Mouse (Mus musculus): ENCODE measurements around the gene Cfb. TPM values are rescaled to one million over a fixed set of nuclear protein-coding genes. Genes with fewer than 3 reads are reported as not detected.
A peak's percentile ranks its signal among the peaks of the same experiment; 100 is the strongest.
"Not testable (repeated sequence)": the region's sequence is repeated elsewhere in the genome, so short reads cannot be mapped to it uniquely, and the experiment has no call there.

Gene Cfb
- polyA plus RNA-seq, 1 experiment from 2014 or later = 20.7 TPM

- not testable (repeated sequence) for H3K9me3 ChIP-seq (ENCODE audit: control insufficient read depth, low read length); H3K4me3 ChIP-seq (ENCODE audit: low read depth, low read length); H3K9ac ChIP-seq (ENCODE audit: low read length); H3K27me3 ChIP-seq (ENCODE audit: control insufficient read depth, insufficient read depth, low read length); H3K4me1 ChIP-seq (replicated peaks; ENCODE audit: control insufficient read depth, insufficient read depth); H3K4me2 ChIP-seq (replicated peaks; ENCODE audit: low read depth); H3K36me3 ChIP-seq (ENCODE audit: control insufficient read depth, insufficient read depth, low read length); H3K27ac ChIP-seq (replicated peaks); ATAC-seq (ENCODE audit: low FRiP score, low TSS enrichment)
- DNase-seq (ENCODE audit: low spot score) = peak; percentile 29
- TF ChIP-seq CTCF (IDR thresholded peaks at IDR 0.05; ENCODE audit: low read depth) = peak; percentile 74
- WGBS = 54% methylated on average over 10 of the region's 12 CpGs
Measured at GRCm38 (mm10) chr17:34813747-34814146, 48.6 kb downstream of the Cfb start.

DNA sequence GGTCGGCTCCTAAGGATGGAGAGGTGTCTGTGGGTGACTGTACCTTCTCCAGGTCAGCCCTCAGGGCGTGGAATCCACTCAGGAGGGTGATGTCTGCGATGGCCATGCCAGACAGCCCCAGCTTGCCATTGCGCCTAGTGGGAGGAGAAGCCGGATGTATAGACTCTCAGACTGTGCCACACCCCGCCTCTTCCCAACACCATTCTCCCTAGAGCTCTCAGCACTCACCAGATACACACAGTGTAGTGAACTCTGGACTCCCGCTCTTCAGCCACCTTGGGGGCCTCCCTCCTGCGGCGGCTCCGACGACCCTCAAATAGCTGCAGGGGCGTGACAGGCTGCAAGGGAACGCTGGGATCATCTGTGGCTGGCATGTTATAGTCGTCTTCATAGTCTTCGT is 51.0 kb downstream of the Cfb start:
- Histone ChIP-seq H3K4me1 (replicated peaks; ENCODE audit: control insufficient read depth, insufficient read depth) (no peaks in the 10 kb centered on the region), H3K27me3 (ENCODE audit: control insufficient read depth, insufficient read depth, low read length) (no peaks in the 10 kb centered on the region), H3K9me3 (ENCODE audit: control insufficient read depth, low read length) (no peaks in the 10 kb centered on the region), H3K4me2 (replicated peaks; ENCODE audit: low read depth) (no peak overlapping the region), H3K4me3 (ENCODE audit: low read depth, low read length) (no peak overlapping the region), H3K9ac (ENCODE audit: low read length) (no peak overlapping the region), H3K27ac (replicated peaks) (no peak overlapping the region), H3K36me3 (ENCODE audit: control insufficient read depth, insufficient read depth, low read length) (no peaks in the 10 kb centered on the region)
- TF ChIP-seq EP300 (optimal IDR thresholded peaks at IDR 0.05) (no peak), CTCF (IDR thresholded peaks at IDR 0.05; ENCODE audit: low read depth) (no peak)
- DNase-seq (ENCODE audit: low spot score) (no peak), ATAC-seq (ENCODE audit: low FRiP score, low TSS enrichment) (no peak)
- WGBS = 70% methylated on average over 15 of the region's 15 CpGs

DNA sequence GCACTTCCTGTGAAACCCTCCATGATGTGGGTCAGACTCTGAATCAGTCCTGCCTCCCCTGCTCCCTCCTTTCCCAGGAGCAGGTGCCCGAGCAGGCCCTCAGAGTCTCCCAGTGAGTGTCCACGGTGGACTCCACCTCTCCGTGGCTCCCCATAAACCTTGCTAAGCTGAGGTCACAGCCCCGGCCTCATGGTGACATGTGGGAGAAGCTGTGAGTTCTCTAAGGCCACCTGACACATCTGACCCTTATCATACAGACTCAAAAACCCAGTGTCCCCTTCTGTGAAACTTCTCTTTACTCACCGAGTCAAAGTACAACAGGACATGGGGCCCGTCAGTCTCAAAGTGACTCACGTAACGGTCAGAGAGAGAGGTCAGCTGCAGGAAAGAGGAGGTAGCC is 51.5 kb downstream of the Cfb start:
- not testable (repeated sequence) for H3K9ac ChIP-seq (ENCODE audit: low read length); H3K9me3 ChIP-seq (ENCODE audit: control insufficient read depth, low read length); H3K36me3 ChIP-seq (ENCODE audit: control insufficient read depth, insufficient read depth, low read length); H3K4me2 ChIP-seq (replicated peaks; ENCODE audit: low read depth); H3K27me3 ChIP-seq (ENCODE audit: control insufficient read depth, insufficient read depth, low read length); H3K27ac ChIP-seq (replicated peaks); ATAC-seq (ENCODE audit: low FRiP score, low TSS enrichment); H3K4me3 ChIP-seq (ENCODE audit: low read depth, low read length); DNase-seq (ENCODE audit: low spot score); H3K4me1 ChIP-seq (replicated peaks; ENCODE audit: control insufficient read depth, insufficient read depth)
- 73% methylated on average over 8 of the region's 8 CpGs for WGBS

GRCm38 (mm10) chr17:34810411-34810810 is 51.9 kb downstream of the Cfb start:
- not testable (repeated sequence) for H3K4me1 ChIP-seq (replicated peaks; ENCODE audit: control insufficient read depth, insufficient read depth); H3K4me3 ChIP-seq (ENCODE audit: low read depth, low read length); H3K27me3 ChIP-seq (ENCODE audit: control insufficient read depth, insufficient read depth, low read length); H3K9ac ChIP-seq (ENCODE audit: low read length); DNase-seq (ENCODE audit: low spot score); ATAC-seq (ENCODE audit: low FRiP score, low TSS enrichment); H3K9me3 ChIP-seq (ENCODE audit: control insufficient read depth, low read length); H3K27ac ChIP-seq (replicated peaks); H3K4me2 ChIP-seq (replicated peaks; ENCODE audit: low read depth); H3K36me3 ChIP-seq (ENCODE audit: control insufficient read depth, insufficient read depth, low read length)
- whole genome bisulfite sequencing = 76% methylated on average over 5 of the region's 5 CpGs

GRCm38 (mm10) chr17:34808599-34809205 is 53.6 kb downstream of the Cfb start:
- TF ChIP-seq CTCF (IDR thresholded peaks at IDR 0.05; ENCODE audit: low read depth) (no peak), EP300 (optimal IDR thresholded peaks at IDR 0.05) (no peak)
- H3K9me3 ChIP-seq (ENCODE audit: control insufficient read depth, low read length) = no peaks in the 10 kb centered on the region
- no peaks in the 10 kb centered on the region for H3K27me3 ChIP-seq (ENCODE audit: control insufficient read depth, insufficient read depth, low read length)
- no peak for DNase-seq (ENCODE audit: low spot score)
- H3K4me3 ChIP-seq (ENCODE audit: low read depth, low read length) = no peak overlapping the region
- H3K27ac ChIP-seq (replicated peaks) = no peak overlapping the region
- H3K9ac ChIP-seq (ENCODE audit: low read length) = no peak overlapping the region
- no peak overlapping the region for H3K4me2 ChIP-seq (replicated peaks; ENCODE audit: low read depth)
- H3K4me1 ChIP-seq (replicated peaks; ENCODE audit: control insufficient read depth, insufficient read depth) = no peaks in the 10 kb centered on the region
- ATAC-seq (ENCODE audit: low FRiP score, low TSS enrichment) = no peak
- WGBS = 76% methylated on average over 6 of the region's 6 CpGs
- no peaks in the 10 kb centered on the region for H3K36me3 ChIP-seq (ENCODE audit: control insufficient read depth, insufficient read depth, low read length)

DNA sequence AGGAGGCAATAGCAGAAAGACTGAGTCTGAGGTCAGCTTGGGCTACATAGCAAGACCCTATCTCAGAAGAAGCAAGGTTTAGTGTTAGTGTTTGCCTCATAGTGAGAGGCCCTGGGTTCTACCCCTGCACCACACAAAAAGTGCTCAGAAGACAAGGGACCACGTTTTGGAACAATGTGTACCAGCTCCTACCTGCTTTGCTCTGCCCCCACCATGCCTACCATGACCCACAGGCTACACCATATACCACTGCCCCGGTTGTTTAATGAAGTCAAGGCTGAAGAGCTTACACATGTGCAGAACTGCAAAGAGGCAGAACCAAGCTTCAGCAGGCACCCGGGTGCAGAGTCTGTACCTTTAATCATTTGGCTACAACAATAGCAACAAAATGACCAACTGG is 55.1 kb downstream of the Cfb start:
- H3K4me2 ChIP-seq (replicated peaks; ENCODE audit: low read depth) = no peak overlapping the region
- no peaks in the 10 kb centered on the region for H3K36me3 ChIP-seq (ENCODE audit: control insufficient read depth, insufficient read depth, low read length)
- no peak for ATAC-seq (ENCODE audit: low FRiP score, low TSS enrichment)
- no peak for DNase-seq (ENCODE audit: low spot score)
- TF ChIP-seq EP300 (optimal IDR thresholded peaks at IDR 0.05) (no peak), CTCF (IDR thresholded peaks at IDR 0.05; ENCODE audit: low read depth) (no peak)
- WGBS = 63% methylated on average over 3 of the region's 3 CpGs
- H3K9ac ChIP-seq (ENCODE audit: low read length) = no peak overlapping the region
- H3K4me1 ChIP-seq (replicated peaks; ENCODE audit: control insufficient read depth, insufficient read depth) = no peaks in the 10 kb centered on the region
- no peak overlapping the region for H3K4me3 ChIP-seq (ENCODE audit: low read depth, low read length)
- no peaks in the 10 kb centered on the region for H3K9me3 ChIP-seq (ENCODE audit: control insufficient read depth, low read length)
- H3K27me3 ChIP-seq (ENCODE audit: control insufficient read depth, insufficient read depth, low read length) = no peaks in the 10 kb centered on the region
- no peak overlapping the region for H3K27ac ChIP-seq (replicated peaks)

Small RNA genes within 50 kb of the gene (microRNA-seq; reads per million reads assigned to microRNA genes)
- not detected for gene Mir6970
- gene Mir6971 = 5.5 reads per million, percentile 9 among the genes with 10 or more reads in this experiment
- not detected for gene Mir6972

Other genes with a start within 250 kb of the Cfb start
- 4.4 and 4.9 TPM in 2 replicates for gene Egfl8, start 246.5 kb downstream of the Cfb start, polyA plus RNA-seq (2015; fragmentation: Nextera tagmentation; extraction: Ambion mirVana)
- 16.5 and 18.7 TPM in 2 replicates for gene Ppt2, start 234.0 kb downstream of the Cfb start, polyA plus RNA-seq (2015; fragmentation: Nextera tagmentation; extraction: Ambion mirVana)
- gene Prrt1, start 233.0 kb downstream of the Cfb start, polyA plus RNA-seq (2015; fragmentation: Nextera tagmentation; extraction: Ambion mirVana) = 0.44 and 0.67 TPM in 2 replicates
- gene Fkbpl, start 217.8 kb downstream of the Cfb start, polyA plus RNA-seq (2015; fragmentation: Nextera tagmentation; extraction: Ambion mirVana) = 12.4 and 12.8 TPM in 2 replicates
- 35.4 and 39.3 TPM in 2 replicates for gene Atf6b, start 215.4 kb downstream of the Cfb start, polyA plus RNA-seq (2015; fragmentation: Nextera tagmentation; extraction: Ambion mirVana)
- gene Tnxb, start 192.0 kb downstream of the Cfb start, polyA plus RNA-seq (2015; fragmentation: Nextera tagmentation; extraction: Ambion mirVana) = 1.9 and 2.4 TPM in 2 replicates
- 0.73 and 1.3 TPM in 2 replicates for gene C4b, start 118.6 kb downstream of the Cfb start, polyA plus RNA-seq (2015; fragmentation: Nextera tagmentation; extraction: Ambion mirVana)
- gene Cyp21a1, start 58.0 kb downstream of the Cfb start, polyA plus RNA-seq (2015; fragmentation: Nextera tagmentation; extraction: Ambion mirVana) = 0.06 TPM in 1 of 2 replicates, not detected in the other
- gene Stk19, start 25.6 kb downstream of the Cfb start, polyA plus RNA-seq (2015; fragmentation: Nextera tagmentation; extraction: Ambion mirVana) = 20.8 and 23.1 TPM in 2 replicates
- 29.6 and 32.2 TPM in 2 replicates for gene Dxo, start 25.5 kb downstream of the Cfb start, polyA plus RNA-seq (2015; fragmentation: Nextera tagmentation; extraction: Ambion mirVana)
- 22.5 and 23.6 TPM in 2 replicates for gene Skiv2l, start 12.3 kb downstream of the Cfb start, polyA plus RNA-seq (2015; fragmentation: Nextera tagmentation; extraction: Ambion mirVana)
- 50.0 and 53.8 TPM in 2 replicates for gene Nelfe, start 12.1 kb downstream of the Cfb start, polyA plus RNA-seq (2015; fragmentation: Nextera tagmentation; extraction: Ambion mirVana)
- 0.59 and 0.62 TPM in 2 replicates for gene Zbtb12, start 17.0 kb upstream of the Cfb start, polyA plus RNA-seq (2015; fragmentation: Nextera tagmentation; extraction: Ambion mirVana)
- not detected in 2 replicates for gene Gm20547, start 19.5 kb upstream of the Cfb start, polyA plus RNA-seq (2015; fragmentation: Nextera tagmentation; extraction: Ambion mirVana)
- gene C2, start 35.7 kb upstream of the Cfb start, polyA plus RNA-seq (2015; fragmentation: Nextera tagmentation; extraction: Ambion mirVana) = 4.8 and 5.5 TPM in 2 replicates
- gene Ehmt2, start 36.0 kb upstream of the Cfb start, polyA plus RNA-seq (2015; fragmentation: Nextera tagmentation; extraction: Ambion mirVana) = 23.8 and 26.2 TPM in 2 replicates
- 31.2 and 33.1 TPM in 2 replicates for gene Slc44a4, start 51.9 kb upstream of the Cfb start, polyA plus RNA-seq (2015; fragmentation: Nextera tagmentation; extraction: Ambion mirVana)
- gene Neu1, start 68.7 kb upstream of the Cfb start, polyA plus RNA-seq (2015; fragmentation: Nextera tagmentation; extraction: Ambion mirVana) = 18.3 and 18.9 TPM in 2 replicates
- 3.0 TPM in 2 replicates for gene Hspa1b, start 96.7 kb upstream of the Cfb start, polyA plus RNA-seq (2015; fragmentation: Nextera tagmentation; extraction: Ambion mirVana)
- gene Gm20481, start 107.4 kb upstream of the Cfb start, polyA plus RNA-seq (2015; fragmentation: Nextera tagmentation; extraction: Ambion mirVana) = not detected in 2 replicates
- gene Hspa1a, start 109.6 kb upstream of the Cfb start, polyA plus RNA-seq (2015; fragmentation: Nextera tagmentation; extraction: Ambion mirVana) = 24.1 and 25.9 TPM in 2 replicates
- gene Hspa1l, start 110.2 kb upstream of the Cfb start, polyA plus RNA-seq (2015; fragmentation: Nextera tagmentation; extraction: Ambion mirVana) = 0.25 and 0.48 TPM in 2 replicates
- gene Lsm2, start 119.3 kb upstream of the Cfb start, polyA plus RNA-seq (2015; fragmentation: Nextera tagmentation; extraction: Ambion mirVana) = 69.2 and 75.1 TPM in 2 replicates
- gene Vars, start 138.5 kb upstream of the Cfb start, polyA plus RNA-seq (2015; fragmentation: Nextera tagmentation; extraction: Ambion mirVana) = 35.5 and 40.2 TPM in 2 replicates
- 0.28 and 0.36 TPM in 2 replicates for gene Vwa7, start 154.1 kb upstream of the Cfb start, polyA plus RNA-seq (2015; fragmentation: Nextera tagmentation; extraction: Ambion mirVana)
- 8.0 and 8.2 TPM in 2 replicates for gene Sapcd1, start 165.5 kb upstream of the Cfb start, polyA plus RNA-seq (2015; fragmentation: Nextera tagmentation; extraction: Ambion mirVana)
- gene Msh5, start 184.2 kb upstream of the Cfb start, polyA plus RNA-seq (2015; fragmentation: Nextera tagmentation; extraction: Ambion mirVana) = 1.9 and 2.7 TPM in 2 replicates
- 344 and 360 TPM in 2 replicates for gene Clic1, start 187.4 kb upstream of the Cfb start, polyA plus RNA-seq (2015; fragmentation: Nextera tagmentation; extraction: Ambion mirVana)
- 84.8 and 86.8 TPM in 2 replicates for gene Ddah2, start 196.5 kb upstream of the Cfb start, polyA plus RNA-seq (2015; fragmentation: Nextera tagmentation; extraction: Ambion mirVana)
- 260 and 317 TPM in 2 replicates for gene Ly6g6c, start 202.9 kb upstream of the Cfb start, polyA plus RNA-seq (2015; fragmentation: Nextera tagmentation; extraction: Ambion mirVana)
- gene Mpig6b, start 203.7 kb upstream of the Cfb start, polyA plus RNA-seq (2015; fragmentation: Nextera tagmentation; extraction: Ambion mirVana) = 0.49 and 0.96 TPM in 2 replicates
- gene Ly6g6e, start 214.4 kb upstream of the Cfb start, polyA plus RNA-seq (2015; fragmentation: Nextera tagmentation; extraction: Ambion mirVana) = 109 and 113 TPM in 2 replicates
- 7.1 and 7.7 TPM in 2 replicates for gene Ly6g6d, start 215.5 kb upstream of the Cfb start, polyA plus RNA-seq (2015; fragmentation: Nextera tagmentation; extraction: Ambion mirVana)
- gene Ly6g6f, start 223.1 kb upstream of the Cfb start, polyA plus RNA-seq (2015; fragmentation: Nextera tagmentation; extraction: Ambion mirVana) = 0.13 TPM in 1 of 2 replicates, not detected in the other
- 74.2 and 75.0 TPM in 2 replicates for gene Abhd16a, start 226.7 kb upstream of the Cfb start, polyA plus RNA-seq (2015; fragmentation: Nextera tagmentation; extraction: Ambion mirVana)
- not detected in 2 replicates for gene Ly6g5c, start 245.8 kb upstream of the Cfb start, polyA plus RNA-seq (2015; fragmentation: Nextera tagmentation; extraction: Ambion mirVana)

All from stomach, postnatal 0 days (tissue).